Mouse (Mus musculus) midbrain, embryonic 13.5 days (tissue): ENCODE results near the gene Fntb. TPM values are rescaled to one million over a fixed set of nuclear protein-coding genes. Genes with fewer than 3 reads are reported as not detected.

Experiments
- ATAC-seq: fragments of 200-750 bp; cut with Nextera tagmentation; 2 replicates; pipeline ENCODE4 v1.8.0; 2017; ENCODE audit warnings: mild to moderate bottlenecking, moderate TSS enrichment, moderate library complexity
- H3K27ac ChIP-seq: fragments of 300-500 bp; sonication (generic); 2 replicates; pipeline ENCODE4 v1.5.1; 2015; ENCODE audit warnings: inconsistent platforms, mild to moderate bottlenecking, moderate library complexity
- H3K27me3 ChIP-seq: fragments of 300-500 bp; sonication (generic); 2 replicates; pipeline ENCODE4 v1.6.1; 2015; ENCODE audit warnings: mild to moderate bottlenecking, inconsistent platforms
- H3K36me3 ChIP-seq: fragments of 300-500 bp; sonication (generic); 2 replicates; pipeline ENCODE4 v1.6.1; 2015; ENCODE audit warnings: mild to moderate bottlenecking, inconsistent platforms
- H3K4me1 ChIP-seq: fragments of 300-500 bp; sonication (generic); replicated peaks from 2 replicates; pipeline ENCODE4 v1.6.1; 2015; ENCODE audit warnings: inconsistent platforms
- H3K4me2 ChIP-seq: fragments of 300-500 bp; sonication (generic); replicated peaks from 2 replicates; pipeline ENCODE4 v1.6.1; 2015; ENCODE audit warnings: moderate library complexity, mild to moderate bottlenecking, inconsistent platforms
- H3K4me3 ChIP-seq: fragments of 300-500 bp; sonication (generic); replicated peaks from 2 replicates; pipeline ENCODE4 v1.5.1; 2015; ENCODE audit warnings: mild to moderate bottlenecking, inconsistent platforms
- H3K9ac ChIP-seq: fragments of 300-500 bp; sonication (generic); replicated peaks from 2 replicates; pipeline ENCODE4 v1.6.1; 2015; ENCODE audit warnings: mild to moderate bottlenecking, inconsistent platforms
- H3K9me3 ChIP-seq: fragments of 300-500 bp; sonication (generic); 2 replicates; pipeline ENCODE4 v1.6.1; 2016; ENCODE audit warnings: mild to moderate bottlenecking, inconsistent platforms
- WGBS: fragments of 180-500 bp; shearing (Covaris S2); methylation state at CpG from one replicate; pipeline ENCODE4 v1.1.7; 2015; 5-methylcytosine and 5-hydroxymethylcytosine counted together
- polyA plus RNA-seq: library from polyadenylated mRNA; unstranded; fragments of >200 nt; fragmentation: Nextera tagmentation; extraction: Ambion mirVana; gene quantifications from 2 replicates; pipeline ENCODE4 v1.2.1, GENCODE M21; 2015

Gene Fntb
- polyA plus RNA-seq, 1 experiment from 2014 or later, result 36.8 TPM

DNA sequence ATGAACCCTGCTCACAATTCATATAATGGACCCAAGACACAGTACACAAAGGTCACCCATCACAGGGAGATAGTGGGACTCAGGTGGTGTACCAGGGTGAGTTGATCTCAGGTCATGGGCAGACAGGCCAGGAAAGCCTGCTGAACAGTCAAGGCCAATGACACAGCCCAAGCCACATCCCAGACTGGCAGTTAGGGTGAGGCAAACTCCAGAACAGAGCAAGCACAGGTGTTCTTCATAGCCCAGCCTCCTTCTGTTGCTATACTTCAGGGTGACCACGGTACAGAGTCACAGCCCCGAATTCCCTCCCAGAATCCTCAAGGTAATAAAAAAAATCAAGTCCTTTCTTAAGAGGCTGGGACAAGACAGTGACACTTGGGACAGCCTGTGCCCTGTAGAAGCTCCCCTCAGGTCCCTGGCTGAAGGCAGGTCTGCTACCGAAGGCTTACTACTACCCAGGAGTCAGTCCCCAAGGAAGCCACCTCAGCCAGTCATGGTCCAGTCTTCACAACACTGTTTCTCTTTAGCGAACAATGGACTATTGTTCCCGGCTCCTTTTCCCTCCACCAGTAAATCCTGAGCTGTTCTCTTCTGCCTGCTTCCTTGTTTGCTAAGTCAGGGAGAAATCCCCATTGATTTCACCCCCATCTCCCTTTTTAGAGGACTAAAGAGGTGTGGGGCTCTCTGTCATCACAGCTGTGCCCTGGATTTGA is 32.8 kb downstream of the Fntb start:
- H3K36me3 ChIP-seq, result peaks cover 4% of the 10 kb centered on the region; the same call in 1 of the 2 replicates
- 40% methylated on average over 5 of the region's 5 CpGs for WGBS
- H3K9me3 ChIP-seq, result no peaks in the 10 kb centered on the region
- 0 out of 2 replicates have a peak, but pooled peaks cover 2% of the 10 kb centered on the region for H3K27me3 ChIP-seq
- no peak overlapping the region for H3K27ac ChIP-seq
- no peak overlapping the region for H3K4me3 ChIP-seq
- H3K4me1 ChIP-seq, result no peaks in the 10 kb centered on the region; the same call in 1 of the 2 replicates
- H3K4me2 ChIP-seq, result no peak overlapping the region
- no peak overlapping the region for H3K9ac ChIP-seq
- ATAC-seq, result no peak

- 91% methylated on average over 10 of the region's 10 CpGs for WGBS
- no peak for ATAC-seq
- no peak overlapping the region for H3K4me3 ChIP-seq
- peaks cover 4% of the 10 kb centered on the region; the same call in 1 of the 2 replicates for H3K36me3 ChIP-seq
- H3K9ac ChIP-seq, result no peak overlapping the region
- 0 out of 2 replicates have a peak, but pooled peaks cover 2% of the 10 kb centered on the region for H3K27me3 ChIP-seq
- H3K4me2 ChIP-seq, result no peak overlapping the region
- H3K4me1 ChIP-seq, result no peaks in the 10 kb centered on the region; the same call in 1 of the 2 replicates
- H3K9me3 ChIP-seq, result no peaks in the 10 kb centered on the region
- H3K27ac ChIP-seq, result no peak overlapping the region
Measured at GRCm38 (mm10) chr12:76803028-76803427, 37.6 kb downstream of the Fntb start.

GRCm38 (mm10) chr12:76803700-76804252 is 38.4 kb downstream of the Fntb start:
- H3K27ac ChIP-seq, result no peak overlapping the region
- no peaks in the 10 kb centered on the region for H3K9me3 ChIP-seq
- no peaks in the 10 kb centered on the region for H3K4me1 ChIP-seq
- 60% methylated on average over 7 of the region's 7 CpGs for WGBS
- no peak overlapping the region for H3K4me2 ChIP-seq
- H3K4me3 ChIP-seq, result no peak overlapping the region
- no peak overlapping the region for H3K9ac ChIP-seq
- peak; percentile 58 for ATAC-seq
- 0 out of 2 replicates have a peak, but pooled peaks cover 2% of the 10 kb centered on the region for H3K27me3 ChIP-seq
- peaks cover 4% of the 10 kb centered on the region; the same call in 1 of the 2 replicates for H3K36me3 ChIP-seq

- H3K27ac ChIP-seq, result no peak overlapping the region
- no peak for ATAC-seq
- H3K4me1 ChIP-seq, result no peaks in the 10 kb centered on the region
- H3K9ac ChIP-seq, result no peak overlapping the region
- H3K9me3 ChIP-seq, result no peaks in the 10 kb centered on the region
- H3K36me3 ChIP-seq, result peaks cover under 1% of the 10 kb centered on the region; the same call in 1 of the 2 replicates
- H3K4me3 ChIP-seq, result no peak overlapping the region
- WGBS, result 90% methylated on average over 10 of the region's 10 CpGs
- H3K4me2 ChIP-seq, result no peak overlapping the region
- H3K27me3 ChIP-seq, result 0 out of 2 replicates have a peak, but pooled peaks cover under 1% of the 10 kb centered on the region
Measured at GRCm38 (mm10) chr12:76805056-76805811, 39.8 kb downstream of the Fntb start.

- Histone ChIP-seq H3K27me3 (no peaks in the 10 kb centered on the region), H3K9me3 (no peaks in the 10 kb centered on the region), H3K4me3 (no peak overlapping the region), H3K9ac (no peak overlapping the region), H3K4me2 (no peak overlapping the region), H3K27ac (no peak overlapping the region), H3K36me3 (no peaks in the 10 kb centered on the region; the same call in 1 of the 2 replicates), H3K4me1 (no peaks in the 10 kb centered on the region)
- 90% methylated on average over 10 of the region's 10 CpGs for WGBS
- ATAC-seq, result no peak
Measured at GRCm38 (mm10) chr12:76807796-76808195, 42.4 kb downstream of the Fntb start.

DNA sequence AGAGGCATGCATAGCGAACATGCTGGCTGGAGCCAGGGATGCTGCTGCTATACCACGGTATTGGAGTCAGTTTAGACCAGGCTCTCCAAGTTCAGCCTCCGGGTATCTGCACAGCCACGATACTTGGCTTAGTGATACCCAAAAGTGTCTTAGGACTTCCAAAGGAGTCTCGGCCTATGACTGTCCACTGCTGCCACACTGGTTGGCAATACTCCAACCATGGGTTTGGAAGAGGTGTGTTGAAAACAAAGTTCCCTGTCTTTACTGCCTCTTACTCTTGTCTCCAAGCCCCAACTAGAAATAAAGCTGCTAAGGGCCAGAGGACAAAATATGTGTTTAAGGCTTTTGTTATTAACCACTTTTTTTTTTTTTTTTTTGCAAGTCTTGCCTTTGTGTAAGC is 45.1 kb downstream of the Fntb start:
- no peaks in the 10 kb centered on the region for H3K4me1 ChIP-seq

DNA sequence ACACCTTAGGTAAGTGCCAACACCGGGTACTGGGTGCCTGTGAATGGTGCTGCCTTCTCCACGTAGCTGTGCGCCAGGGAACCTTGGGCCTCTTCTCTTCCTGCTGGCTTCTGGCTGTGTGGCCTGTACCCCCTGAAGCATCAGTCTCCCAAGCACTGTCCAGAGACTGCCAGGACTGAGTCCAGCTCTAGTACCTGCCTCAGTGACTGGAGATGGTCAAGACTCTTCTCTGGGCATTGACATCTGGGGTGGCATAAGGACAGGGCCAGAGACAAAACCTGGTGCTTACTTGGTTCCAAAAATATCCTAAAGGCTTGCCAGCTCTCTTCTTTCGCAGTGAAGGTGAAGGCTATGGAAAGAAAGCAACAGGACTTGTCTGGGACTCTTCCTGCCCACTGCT is 45.6 kb downstream of the Fntb start:
- no peak for ATAC-seq

More for the DNA sequence above, 45.1 kb downstream of the Fntb start:
- no peaks in the 10 kb centered on the region for H3K9me3 ChIP-seq
- H3K4me2 ChIP-seq, result no peak overlapping the region
- ATAC-seq, result no peak
- no peak overlapping the region for H3K4me3 ChIP-seq
- H3K27ac ChIP-seq, result no peak overlapping the region
- H3K36me3 ChIP-seq, result no peaks in the 10 kb centered on the region
- no peak overlapping the region for H3K9ac ChIP-seq
- WGBS, result 98% methylated on average over 5 of the region's 5 CpGs
- H3K27me3 ChIP-seq, result no peaks in the 10 kb centered on the region

DNA sequence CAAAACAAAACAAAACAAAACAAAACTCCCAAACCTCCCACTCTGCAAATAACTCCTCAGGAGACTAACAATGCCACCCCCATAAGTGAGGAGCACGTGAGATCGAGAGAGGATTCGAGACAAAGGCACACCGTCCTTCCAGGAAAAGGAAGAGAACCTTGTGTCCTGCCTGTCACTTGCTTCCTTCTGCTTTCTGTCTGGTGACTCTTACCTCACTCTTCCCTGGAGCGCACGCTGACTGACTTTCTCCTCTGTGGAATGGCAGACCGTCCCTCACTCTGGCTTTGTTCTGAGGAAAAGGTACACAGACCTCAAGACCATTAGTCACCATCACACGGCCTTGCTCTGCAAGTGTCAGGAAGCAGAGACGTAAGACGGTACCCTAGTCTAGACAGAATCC is 48.2 kb downstream of the Fntb start:
- H3K36me3 ChIP-seq, result no peaks in the 10 kb centered on the region
- H3K9me3 ChIP-seq, result no peaks in the 10 kb centered on the region
- H3K4me1 ChIP-seq, result peaks cover 14% of the 10 kb centered on the region
- H3K27me3 ChIP-seq, result no peaks in the 10 kb centered on the region
- H3K4me3 ChIP-seq, result no peak overlapping the region
- no peak overlapping the region for H3K9ac ChIP-seq
- WGBS, result 89% methylated on average over 10 of the region's 10 CpGs
- no peak overlapping the region for H3K4me2 ChIP-seq
- no peak overlapping the region for H3K27ac ChIP-seq
- ATAC-seq, result no peak

More for the DNA sequence above, 45.6 kb downstream of the Fntb start:
- no peaks in the 10 kb centered on the region for H3K27me3 ChIP-seq
- H3K27ac ChIP-seq, result no peak overlapping the region
- no peak overlapping the region for H3K4me3 ChIP-seq
- 88% methylated on average over 4 of the region's 4 CpGs for WGBS
- no peak overlapping the region for H3K9ac ChIP-seq
- H3K36me3 ChIP-seq, result no peaks in the 10 kb centered on the region
- no peaks in the 10 kb centered on the region for H3K9me3 ChIP-seq
- no peak overlapping the region for H3K4me2 ChIP-seq
- no peaks in the 10 kb centered on the region for H3K4me1 ChIP-seq

DNA sequence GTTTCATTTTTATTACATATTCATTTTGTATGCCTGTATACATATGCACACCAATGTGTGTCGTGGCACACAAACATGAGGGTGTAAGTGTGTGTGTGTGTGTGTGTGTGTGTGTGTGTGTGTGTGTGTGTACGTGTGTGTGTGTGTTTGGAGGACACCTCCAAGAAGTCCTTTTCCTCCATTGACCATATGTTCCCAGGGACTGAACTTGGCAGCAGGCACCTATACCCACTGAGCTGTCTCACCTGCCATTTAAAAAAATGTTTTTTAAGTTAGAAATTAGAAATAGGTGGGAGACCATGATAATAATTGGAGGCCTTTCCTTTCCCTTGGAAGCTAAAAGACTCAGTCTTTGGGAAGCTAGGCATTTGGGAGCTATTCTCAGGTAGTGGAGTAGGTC is 48.7 kb downstream of the Fntb start:
- H3K9me3 ChIP-seq, result no peaks in the 10 kb centered on the region
- no peak overlapping the region for H3K9ac ChIP-seq
- no peaks in the 10 kb centered on the region for H3K36me3 ChIP-seq
- peaks cover 3% of the 10 kb centered on the region; the same call in 1 of the 2 replicates for H3K27me3 ChIP-seq
- ATAC-seq, result no peak
- no peak overlapping the region for H3K27ac ChIP-seq
- H3K4me2 ChIP-seq, result no peak overlapping the region
- 72% methylated on average over 2 of the region's 2 CpGs for WGBS
- no peak overlapping the region for H3K4me3 ChIP-seq
- H3K4me1 ChIP-seq, result peaks cover 14% of the 10 kb centered on the region

GRCm38 (mm10) chr12:76816720-76817119 is 51.3 kb downstream of the Fntb start:
- Histone ChIP-seq H3K27me3 (peaks cover 25% of the 10 kb centered on the region), H3K9ac (no peak overlapping the region), H3K36me3 (no peaks in the 10 kb centered on the region), H3K4me1 (peaks cover 28% of the 10 kb centered on the region), H3K27ac (no peak overlapping the region), H3K9me3 (no peaks in the 10 kb centered on the region), H3K4me2 (no peak overlapping the region), H3K4me3 (no peak overlapping the region)
- WGBS, result 56% methylated on average over 4 of the region's 4 CpGs
- no peak for ATAC-seq

- 53% methylated on average over 4 of the region's 4 CpGs for WGBS
- Histone ChIP-seq H3K4me3 (no peak overlapping the region), H3K9ac (no peak overlapping the region), H3K27me3 (peaks cover 25% of the 10 kb centered on the region), H3K4me2 (no peak overlapping the region), H3K9me3 (no peaks in the 10 kb centered on the region), H3K36me3 (no peaks in the 10 kb centered on the region), H3K27ac (no peak overlapping the region), H3K4me1 (peaks cover 31% of the 10 kb centered on the region)
- ATAC-seq, result no peak
Measured at GRCm38 (mm10) chr12:76817176-76817575, 51.8 kb downstream of the Fntb start.

- no peak for ATAC-seq
- peaks cover 30% of the 10 kb centered on the region for H3K27me3 ChIP-seq
- WGBS, result 47% methylated on average over 4 of the region's 4 CpGs
- no peak overlapping the region for H3K4me2 ChIP-seq
- H3K9ac ChIP-seq, result no peak overlapping the region
- no peak overlapping the region; the same call in 1 of the 2 replicates for H3K27ac ChIP-seq
- no peak overlapping the region for H3K4me3 ChIP-seq
- H3K9me3 ChIP-seq, result no peaks in the 10 kb centered on the region
- H3K4me1 ChIP-seq, result peaks cover 34% of the 10 kb centered on the region
- no peaks in the 10 kb centered on the region for H3K36me3 ChIP-seq
Measured at GRCm38 (mm10) chr12:76818120-76818519, 52.7 kb downstream of the Fntb start.
